Mouse (Mus musculus) ES-E14 (cell line): ENCODE data around the gene Dop1a.

Experiments
- CHD2 ChIP-seq: IDR thresholded peaks from 2 replicates; pipeline ENCODE4 v1.6.1; 2014; ENCODE audit warnings: mild to moderate bottlenecking, low read depth, low read length, inconsistent platforms
- HCFC1 ChIP-seq: IDR thresholded peaks from 2 replicates; pipeline ENCODE4 v1.6.1; 2012; ENCODE audit warnings: low read length, inconsistent platforms, borderline replicate concordance; ENCODE audit not compliant: insufficient read depth
- ZNF384 ChIP-seq: IDR thresholded peaks from 2 replicates; pipeline ENCODE4 v1.6.1; 2012; ENCODE audit warnings: low read depth, low read length, inconsistent platforms

DNA sequence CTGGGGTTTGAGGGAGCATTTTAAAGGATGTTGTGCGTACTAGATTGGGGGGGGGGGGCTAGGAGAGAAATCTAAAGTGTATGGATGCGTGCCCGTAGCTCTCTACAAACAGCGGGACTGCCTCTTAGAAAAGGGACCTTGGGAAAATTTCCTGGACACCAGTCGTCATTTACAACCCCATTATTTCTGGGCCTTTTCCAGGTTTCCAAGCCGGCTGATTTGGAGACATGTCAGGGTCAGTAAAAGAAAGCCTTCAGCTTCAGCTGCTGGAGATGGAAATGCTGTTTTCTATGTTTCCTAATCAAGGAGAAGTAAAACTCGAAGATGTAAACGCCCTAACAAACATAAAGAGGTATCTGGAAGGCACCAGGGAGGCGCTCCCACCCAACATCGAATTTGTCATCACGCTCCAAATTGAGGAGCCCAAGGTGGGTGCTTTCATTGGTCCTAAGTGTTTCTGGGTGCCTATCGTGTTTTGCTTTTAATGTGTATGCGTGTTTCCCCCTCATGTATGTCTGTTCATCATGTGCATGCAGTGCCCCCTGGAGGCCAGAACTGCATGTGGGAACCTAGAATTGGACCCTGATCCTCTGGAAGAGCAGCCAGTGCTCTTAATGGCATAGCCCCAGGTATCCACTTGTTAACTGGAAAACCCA lies 105.8 kb downstream of the Dop1a start:
- TF ChIP-seq ZNF384 (no peak), CHD2 (no peak), HCFC1 (no peak)
